Mouse (Mus musculus) 3134 (cell line): ENCODE data around the gene Slc13a2.

ENCODE experiments used
- DNase-seq: peaks from one replicate; pipeline ENCODE4 v3.0.0-alpha.2; 2011; ENCODE audit warnings: low spot score; ENCODE audit not compliant: insufficient read length; ENCODE audit errors: extremely low read depth

Gene Slc13a2

GRCm38 (mm10) chr11:78422055-78422819 is at the start of gene Slc13a2:
Gene Slc13a2 (minus strand): TSS chr11:78422217.
- DNase-seq: no peak

GRCm38 (mm10) chr11:78471326-78472103 is 49.5 kb upstream of the Slc13a2 start:
- DNase-seq: no peak

- DNase-seq: no peak
These were observed 45.9 kb upstream of the Slc13a2 start for GRCm38 (mm10) chr11:78467932-78468331.

- no peak for DNase-seq
These were observed 45.5 kb upstream of the Slc13a2 start for GRCm38 (mm10) chr11:78467515-78467914.

GRCm38 (mm10) chr11:78466242-78466912 is 44.4 kb upstream of the Slc13a2 start:
- no peak for DNase-seq

- peak; percentile 86 for DNase-seq
These were observed 43.7 kb upstream of the Slc13a2 start, which contains the start of gene Slc46a1 for GRCm38 (mm10) chr11:78465568-78466180. Gene Slc46a1 (plus strand): TSS chr11:78465697.

GRCm38 (mm10) chr11:78465116-78465515 is 43.1 kb upstream of the Slc13a2 start:
- DNase-seq: no peak

- DNase-seq: no peak
These were observed 41.4 kb upstream of the Slc13a2 start for GRCm38 (mm10) chr11:78463286-78464036.

- DNase-seq: no peak
These were observed 40.7 kb upstream of the Slc13a2 start for GRCm38 (mm10) chr11:78462669-78463068.

- DNase-seq: no peak
These were observed 39.9 kb upstream of the Slc13a2 start for GRCm38 (mm10) chr11:78461894-78462293.

- DNase-seq: no peak
These were observed 36.7 kb upstream of the Slc13a2 start for GRCm38 (mm10) chr11:78458740-78459139.

- peak; percentile 30 for DNase-seq
These were observed 33.3 kb upstream of the Slc13a2 start for GRCm38 (mm10) chr11:78455308-78455707.

- no peak for DNase-seq
These were observed 32.3 kb upstream of the Slc13a2 start for GRCm38 (mm10) chr11:78454276-78454675.

GRCm38 (mm10) chr11:78453675-78454074 is 31.7 kb upstream of the Slc13a2 start:
- peak; percentile 36 for DNase-seq

GRCm38 (mm10) chr11:78450337-78450736 is 28.3 kb upstream of the Slc13a2 start:
- no peak for DNase-seq

GRCm38 (mm10) chr11:78448242-78448641 is 26.2 kb upstream of the Slc13a2 start:
- no peak for DNase-seq

- peak; percentile 49 for DNase-seq
These were observed 25.2 kb upstream of the Slc13a2 start for GRCm38 (mm10) chr11:78447168-78447567.

- DNase-seq: no peak
These were observed 21.1 kb upstream of the Slc13a2 start for GRCm38 (mm10) chr11:78443115-78443514.

GRCm38 (mm10) chr11:78438399-78438930 is 16.4 kb upstream of the Slc13a2 start:
- no peak for DNase-seq

GRCm38 (mm10) chr11:78437182-78437581 is 15.2 kb upstream of the Slc13a2 start:
- no peak for DNase-seq
